Mouse (Mus musculus): ENCODE measurements around the gene Ctdspl.

The Ctdspl gene

DNA sequence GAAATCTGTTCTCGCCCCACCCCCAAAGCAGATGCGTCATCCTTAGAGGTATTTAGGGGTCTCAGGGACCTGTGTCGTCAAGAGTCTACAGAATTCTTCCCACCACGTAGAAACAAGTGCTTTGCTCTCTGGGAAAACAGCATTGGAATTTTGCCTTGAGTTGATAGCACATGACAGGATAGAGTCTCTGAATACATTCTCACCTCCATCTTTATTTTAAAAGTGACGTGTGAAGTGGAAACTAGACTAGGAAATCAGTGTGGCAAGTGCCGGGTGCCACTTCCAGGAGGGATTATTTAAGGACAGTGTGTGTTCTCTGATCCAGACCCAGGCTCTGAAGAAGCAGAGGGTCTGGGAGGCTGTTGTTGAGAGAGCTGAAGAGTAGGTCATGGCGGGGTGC, 64.2 kb downstream of the Ctdspl start:
- DNase-seq (ENCODE audit: low spot score) = no peak

- no peak for DNase-seq (ENCODE audit: low spot score)
Observed at GRCm38 (mm10) chr9:118991750-118992585, 65.7 kb downstream of the Ctdspl start.

DNA sequence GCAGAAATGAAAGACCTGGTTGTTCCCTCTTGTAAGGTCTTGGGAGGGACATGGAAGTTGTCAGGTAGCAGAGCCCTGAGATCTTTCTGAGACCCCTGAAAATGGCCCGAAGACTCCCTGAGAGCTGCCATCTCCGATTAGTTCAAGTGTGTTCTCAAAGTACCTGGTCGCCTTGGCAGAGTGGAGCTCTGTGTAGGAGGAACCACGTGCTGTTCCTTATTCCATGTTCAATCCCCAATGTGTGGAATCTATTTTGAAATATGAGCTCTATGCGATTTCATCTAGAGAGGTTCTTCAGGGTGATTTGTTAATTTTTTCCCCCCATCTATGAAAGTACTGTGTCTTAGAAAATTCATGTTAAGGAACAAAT, 66.3 kb downstream of the Ctdspl start:
- no peak for DNase-seq (ENCODE audit: low spot score)

- no peak for DNase-seq (ENCODE audit: low spot score)
Observed at GRCm38 (mm10) chr9:118994524-118995227, 68.4 kb downstream of the Ctdspl start.

GRCm38 (mm10) chr9:118995539-118995938, 69.3 kb downstream of the Ctdspl start:
- DNase-seq (ENCODE audit: low spot score) = no peak

GRCm38 (mm10) chr9:118997241-118997640, 71.0 kb downstream of the Ctdspl start:
- DNase-seq (ENCODE audit: low spot score) = no peak

DNA sequence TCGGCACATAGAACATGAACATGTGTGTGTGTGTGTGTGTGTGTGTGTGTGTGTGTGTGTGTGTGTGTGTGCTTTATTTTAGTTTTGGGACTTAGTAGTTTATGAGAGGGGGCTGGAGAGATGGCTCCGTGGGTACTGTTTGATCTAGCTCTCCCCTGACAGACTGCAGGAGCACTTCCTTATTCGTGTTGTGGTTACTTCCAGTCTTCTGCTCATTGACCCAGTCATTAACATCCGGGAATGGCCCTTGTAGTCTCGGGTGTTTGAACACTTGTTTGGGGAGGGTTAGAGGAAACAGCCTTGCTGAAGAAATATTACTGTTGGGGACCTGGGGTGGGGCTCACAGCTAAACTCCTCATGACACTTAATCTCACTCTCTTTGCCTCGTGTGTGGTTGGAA, 73.9 kb downstream of the Ctdspl start:
- no peak for DNase-seq (ENCODE audit: low spot score)

DNA sequence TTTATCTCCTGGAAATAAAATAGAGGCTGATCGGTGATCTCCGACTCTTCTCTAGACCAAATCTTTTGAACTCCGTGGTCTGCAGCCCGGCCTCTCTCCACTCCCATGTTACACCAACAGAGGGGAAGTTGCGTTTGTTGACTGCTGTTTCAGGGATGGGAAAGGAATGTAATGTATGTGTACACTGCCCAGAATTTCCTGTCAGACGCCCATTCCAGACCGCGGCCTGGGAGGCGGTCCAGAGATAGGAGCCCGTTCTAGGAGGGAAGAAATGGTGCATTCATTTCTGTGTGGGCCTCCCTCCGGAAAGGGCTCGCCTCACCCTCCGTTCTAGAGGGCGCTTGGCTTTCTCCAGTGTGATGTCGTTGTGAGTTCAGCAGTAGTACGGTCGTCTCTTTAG, 76.0 kb downstream of the Ctdspl start:
- DNase-seq (ENCODE audit: low spot score) = no peak

- DNase-seq (ENCODE audit: low spot score) = no peak
Observed at GRCm38 (mm10) chr9:119003990-119004702, 77.9 kb downstream of the Ctdspl start.

DNA sequence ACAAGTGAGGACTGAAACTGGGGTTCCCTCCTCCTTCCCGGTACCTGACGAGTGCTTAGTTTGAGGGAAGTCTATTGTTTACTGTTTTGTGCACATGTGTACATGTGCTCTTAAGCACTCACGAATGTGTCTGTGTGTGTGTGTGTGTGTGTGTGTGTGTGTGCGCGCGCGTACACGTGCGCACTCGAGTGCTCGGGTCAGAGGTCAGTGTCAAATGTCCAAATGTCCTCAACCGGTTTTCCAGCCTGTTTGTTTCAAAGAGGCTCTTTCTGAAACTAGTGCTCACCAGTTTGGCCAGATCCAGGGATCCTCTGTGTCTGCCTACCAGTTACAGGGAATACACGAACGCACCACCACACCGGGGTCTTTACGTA, 78.4 kb downstream of the Ctdspl start:
- no peak for DNase-seq (ENCODE audit: low spot score)

- DNase-seq (ENCODE audit: low spot score) = no peak
Observed at GRCm38 (mm10) chr9:119005303-119006029, 79.2 kb downstream of the Ctdspl start.

DNA sequence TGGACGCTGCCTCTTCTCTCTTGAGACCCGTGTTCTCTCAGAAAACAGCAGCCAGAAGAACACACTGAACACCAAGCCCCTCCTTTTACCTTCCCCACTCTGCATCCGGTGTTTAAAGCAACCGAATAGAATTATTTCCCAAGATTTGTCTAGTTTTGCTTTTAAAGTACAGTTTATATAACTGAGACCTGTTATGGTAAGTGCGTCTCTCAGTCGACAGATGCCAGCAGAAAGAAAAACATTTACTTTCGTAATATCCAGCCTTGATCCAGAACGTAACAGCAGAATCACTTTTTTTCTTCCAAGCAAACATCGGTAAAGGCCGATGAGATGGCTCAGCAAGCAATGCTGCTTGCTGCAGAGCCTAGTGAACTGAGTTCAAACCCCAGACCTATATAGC, 81.0 kb downstream of the Ctdspl start:
- no peak for DNase-seq (ENCODE audit: low spot score)

GRCm38 (mm10) chr9:119008871-119009270, 82.6 kb downstream of the Ctdspl start:
- no peak for DNase-seq (ENCODE audit: low spot score)

DNA sequence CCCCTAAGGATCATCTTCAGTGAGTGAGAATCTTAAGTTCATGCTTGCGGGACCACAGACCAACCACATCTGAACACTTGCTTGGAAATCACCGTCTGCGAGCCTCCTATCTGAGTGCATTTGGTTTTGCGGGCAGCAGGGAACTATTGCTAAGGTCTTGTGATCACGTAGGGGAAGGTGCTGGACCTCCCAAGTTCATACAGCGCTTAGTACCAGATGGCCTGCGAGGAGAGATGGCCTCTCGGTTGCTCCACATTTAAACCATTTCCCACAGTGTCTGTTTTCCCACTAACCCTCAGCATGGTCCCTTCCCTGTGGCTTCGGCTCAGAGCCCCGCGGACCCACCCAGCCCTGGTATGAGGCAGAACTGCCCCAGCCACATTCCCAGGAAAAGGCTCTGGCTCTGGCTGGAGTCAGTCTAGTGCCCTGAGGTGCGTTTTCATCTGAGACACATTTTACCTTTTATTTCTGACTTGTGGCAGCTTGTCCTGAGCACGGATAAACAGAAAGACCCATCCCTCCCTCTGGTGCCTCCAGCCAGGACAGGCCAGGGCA, 84.0 kb downstream of the Ctdspl start:
- DNase-seq (ENCODE audit: low spot score) = no peak

- DNase-seq (ENCODE audit: low spot score) = no peak
Observed at GRCm38 (mm10) chr9:119016785-119017507, 90.7 kb downstream of the Ctdspl start.

GRCm38 (mm10) chr9:119021731-119022130, 95.5 kb downstream of the Ctdspl start:
- no peak for DNase-seq (ENCODE audit: low spot score)

GRCm38 (mm10) chr9:119025263-119025662, 99.0 kb downstream of the Ctdspl start:
- no peak for DNase-seq (ENCODE audit: low spot score)

DNA sequence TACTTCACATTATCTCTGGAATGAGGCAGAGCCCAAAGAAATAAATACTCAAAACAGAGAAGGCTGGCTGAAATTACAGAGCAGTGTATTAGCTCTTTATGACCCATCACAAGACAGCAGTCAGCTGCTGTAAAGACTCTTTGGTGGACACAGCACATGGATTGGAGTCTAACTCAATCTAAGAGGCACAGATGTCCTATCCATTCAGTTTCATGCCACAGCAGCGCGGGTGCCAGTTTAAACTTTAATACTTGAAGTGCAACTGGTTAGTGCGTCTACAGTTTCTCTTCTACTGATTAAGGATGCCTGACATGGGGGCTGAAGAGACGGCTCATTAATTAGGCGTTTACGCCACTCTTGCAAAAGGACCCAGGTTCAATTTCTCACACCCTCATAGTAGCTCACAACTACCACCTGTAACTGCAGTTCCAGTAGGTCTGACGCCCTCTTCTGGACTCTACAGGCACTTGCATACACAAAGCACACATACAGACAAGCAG, 99.6 kb downstream of the Ctdspl start:
- DNase-seq (ENCODE audit: low spot score) = no peak

DNA sequence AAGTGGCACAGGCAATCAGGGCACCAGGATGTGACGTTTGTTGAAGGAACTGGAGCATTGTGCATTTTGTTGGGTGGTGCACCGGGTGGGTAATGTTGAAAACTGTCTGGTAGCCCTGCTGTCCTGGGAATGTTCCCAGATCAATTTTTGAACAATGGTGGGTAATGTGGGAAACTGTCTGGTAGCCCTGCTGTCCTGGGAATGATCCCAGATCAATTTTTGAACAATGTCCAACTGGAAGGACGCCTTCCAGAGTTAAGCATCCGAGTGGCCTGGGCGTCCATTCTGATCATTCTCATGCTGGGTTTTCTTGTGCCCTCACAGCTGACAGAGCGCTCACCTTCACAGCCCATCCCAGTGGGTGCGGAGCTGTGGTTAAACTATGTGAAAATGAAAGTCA, 101.1 kb downstream of the Ctdspl start:
- DNase-seq (ENCODE audit: low spot score) = no peak

GRCm38 (mm10) chr9:119028226-119029195, 102.3 kb downstream of the Ctdspl start:
- DNase-seq (ENCODE audit: low spot score) = no peak
